Mouse (Mus musculus): Measurements from ENCODE around the gene Ccnc.

Ccnc gene

GRCm38 (mm10) chr4:21727615-21728165 lies at the start of gene Ccnc:
Ccnc (plus strand) TSS chr4:21727701.
- peak; percentile 92 for DNase-seq

DNA sequence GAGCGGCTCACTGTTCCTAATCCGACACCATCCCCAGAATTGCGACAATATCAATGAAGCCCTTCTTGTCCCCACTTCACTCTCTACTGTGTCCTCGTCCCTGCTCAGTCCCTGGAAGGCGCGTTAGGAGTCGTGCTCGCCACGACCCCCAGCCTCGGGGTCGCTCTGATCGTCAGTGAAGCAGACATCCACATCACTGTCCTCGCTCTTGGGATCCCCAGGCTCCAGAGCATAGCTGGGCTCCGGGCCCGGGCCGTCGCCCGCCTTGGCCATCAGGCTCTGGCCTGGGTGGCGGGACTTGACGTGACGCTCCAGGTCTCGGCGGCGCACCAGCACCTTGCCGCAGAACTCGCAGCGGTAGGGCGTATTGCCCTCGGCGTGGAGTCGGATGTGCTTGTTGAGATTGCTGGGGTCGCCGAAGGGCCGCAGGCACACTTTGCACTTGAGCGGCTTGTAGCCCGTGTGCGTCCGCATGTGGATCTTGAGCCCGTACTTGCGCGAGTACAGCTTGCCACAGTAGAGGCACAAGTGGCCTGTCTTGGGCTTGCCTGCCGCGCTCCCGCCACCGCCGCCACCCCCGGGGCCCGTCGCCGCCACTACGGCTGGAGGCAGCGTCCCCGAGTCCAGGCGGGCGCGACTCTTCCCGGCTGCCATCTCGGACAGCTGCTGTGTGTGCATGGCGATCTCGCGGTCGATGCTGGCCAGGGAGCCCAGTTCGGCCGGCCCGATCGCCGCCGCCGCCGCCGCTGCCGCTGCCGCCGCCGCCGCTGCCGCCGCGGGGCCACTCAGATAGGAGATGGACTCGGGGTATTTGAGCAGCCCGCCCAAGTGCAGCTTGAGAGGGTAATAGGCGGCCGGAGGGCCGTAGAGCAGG lies 49.2 kb upstream of the Ccnc start:
- no peak for DNase-seq

GRCm38 (mm10) chr4:21678975-21679623 lies 48.4 kb upstream of the Ccnc start:
- DNase-seq = no peak

- DNase-seq = no peak
Observed at GRCm38 (mm10) chr4:21679624-21680480, 47.6 kb upstream of the Ccnc start.

GRCm38 (mm10) chr4:21680971-21681370 lies 46.5 kb upstream of the Ccnc start:
- no peak for DNase-seq

- no peak for DNase-seq
Observed at GRCm38 (mm10) chr4:21682421-21683150, 44.9 kb upstream of the Ccnc start.

GRCm38 (mm10) chr4:21684341-21684970 lies 43.0 kb upstream of the Ccnc start:
- DNase-seq = no peak

DNA sequence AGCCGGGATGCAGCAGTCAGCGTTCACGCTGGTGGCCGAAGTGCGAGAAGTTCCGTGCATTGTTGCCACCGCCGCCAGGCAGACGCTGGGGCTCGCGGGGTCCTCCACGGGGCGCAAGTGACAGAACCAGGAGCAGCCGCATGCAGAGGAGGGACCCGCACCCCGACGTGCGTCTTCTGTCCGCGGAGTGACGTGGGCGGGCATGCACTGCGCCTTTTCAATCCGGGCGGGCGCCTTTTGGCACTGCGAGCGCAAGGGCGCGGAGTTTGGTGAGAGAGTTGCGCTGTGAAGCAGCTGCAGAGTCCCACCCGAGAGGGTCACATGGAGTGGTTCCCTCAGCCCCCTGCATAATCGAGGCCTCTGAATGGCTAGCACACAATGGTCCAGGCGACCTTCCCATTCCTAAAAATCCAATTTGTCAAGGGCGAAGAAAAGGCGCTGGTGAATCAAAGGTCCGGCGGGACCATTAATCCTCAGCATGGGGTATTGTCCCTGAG lies 41.9 kb upstream of the Ccnc start, which contains the start of gene Prdm13:
Gene Prdm13 (minus strand): TSS at position 369 of the 497 bp plus-strand sequence.
- no peak for DNase-seq

DNA sequence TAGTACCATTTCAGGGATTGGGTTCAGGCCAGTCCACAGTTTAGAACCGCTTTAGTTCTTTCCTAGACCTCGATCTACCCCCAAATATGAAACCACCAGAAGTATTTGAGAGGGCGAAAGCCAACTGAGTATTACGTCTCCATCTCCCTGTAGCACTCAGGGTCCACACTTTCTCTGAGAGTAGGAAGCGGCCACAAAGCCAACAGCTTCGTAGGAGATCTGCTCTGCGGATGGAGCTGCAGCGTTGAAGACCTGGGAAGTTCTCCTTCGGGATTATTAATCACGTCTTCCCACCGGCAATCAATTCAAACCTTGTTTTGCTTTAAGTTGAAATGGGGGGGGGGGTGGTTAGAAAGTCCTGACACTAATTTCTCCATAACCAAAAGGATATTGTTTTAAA lies 41.1 kb upstream of the Ccnc start:
- no peak for DNase-seq

DNA sequence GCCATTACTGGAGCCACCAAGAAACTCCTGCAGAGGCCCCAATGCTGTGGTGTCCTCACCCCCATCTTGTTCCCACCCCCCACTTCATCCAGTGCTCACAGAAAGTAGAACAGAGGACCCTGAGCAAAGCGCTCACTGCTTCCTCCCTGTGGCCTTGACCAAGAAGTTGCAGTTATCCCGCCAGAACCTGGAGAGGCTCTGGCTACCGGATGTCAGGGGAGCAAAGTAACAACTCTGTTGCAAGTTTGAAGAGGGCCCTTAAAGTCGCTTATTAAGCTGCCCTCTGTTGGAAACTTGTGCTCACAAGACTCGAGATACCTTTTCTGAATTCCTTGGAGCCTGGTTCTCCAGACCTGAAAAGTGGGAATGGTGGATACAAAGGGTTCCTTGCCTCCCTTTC lies 40.6 kb upstream of the Ccnc start:
- DNase-seq = no peak

DNA sequence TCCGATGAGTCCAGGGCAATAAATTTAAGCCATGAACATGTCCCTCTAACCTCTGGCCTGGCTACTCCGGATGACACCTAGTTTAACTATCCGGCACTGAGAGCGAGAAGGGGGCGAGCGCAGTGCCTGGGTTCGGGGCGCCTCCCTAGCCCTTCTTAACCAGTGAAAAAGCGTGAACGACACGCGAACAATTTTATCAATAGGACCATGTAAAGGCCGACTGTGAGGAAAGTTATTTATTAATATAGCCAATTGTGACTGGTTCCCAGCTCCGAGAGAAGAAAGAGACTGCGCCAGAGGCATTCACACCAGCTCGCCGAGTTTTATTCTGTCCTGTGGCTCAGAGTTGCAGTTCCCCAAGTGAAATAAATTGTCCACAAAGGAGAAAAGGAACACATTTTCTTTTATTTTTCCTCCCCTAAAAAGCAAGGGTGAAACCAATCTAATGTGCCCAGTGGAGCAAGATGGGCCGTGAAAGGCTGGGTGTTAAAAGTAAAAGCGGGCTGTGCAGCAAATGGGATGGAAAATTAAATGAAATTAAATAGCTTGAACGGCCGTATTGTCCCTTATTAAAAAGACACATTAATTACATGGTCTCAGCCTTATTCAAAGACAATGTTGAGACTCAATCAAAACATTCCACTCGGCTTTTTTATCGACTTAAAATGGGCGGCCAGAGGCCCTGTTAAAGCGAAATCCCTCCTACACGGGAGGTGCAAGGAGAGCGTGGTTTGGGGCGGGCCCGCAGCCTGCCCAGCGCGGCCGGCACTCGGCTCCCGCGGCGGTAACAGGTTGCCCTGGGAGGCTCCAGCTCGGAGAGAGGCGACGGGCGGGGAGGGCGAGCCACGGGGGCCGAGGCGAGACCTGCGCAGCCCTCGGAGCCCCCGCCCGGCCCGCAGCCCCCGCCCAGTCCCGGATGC lies 39.5 kb upstream of the Ccnc start:
- DNase-seq = no peak

GRCm38 (mm10) chr4:21688703-21689200 lies 38.7 kb upstream of the Ccnc start:
- DNase-seq = no peak

DNA sequence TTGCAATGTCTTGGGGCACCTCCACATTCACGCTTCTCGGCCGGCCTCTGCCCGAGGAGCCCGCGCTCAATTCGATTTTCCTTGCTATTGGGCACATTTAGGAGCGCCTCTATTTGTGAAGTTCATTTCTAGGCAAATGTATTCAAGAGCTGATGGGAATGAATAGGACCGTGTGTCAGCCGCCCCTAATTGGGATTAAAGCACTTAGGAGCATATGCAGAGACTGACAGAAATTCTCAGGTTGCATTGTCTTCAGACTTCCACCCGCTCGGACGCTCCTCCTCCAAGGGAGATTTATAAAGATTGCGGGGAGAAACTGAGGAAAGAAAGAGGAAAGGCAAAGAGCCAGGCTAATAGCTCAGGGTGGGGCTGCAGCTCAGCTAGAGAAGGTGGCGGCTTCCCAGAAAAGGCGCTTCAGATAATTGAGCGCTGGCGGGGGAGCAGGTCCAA lies 38.0 kb upstream of the Ccnc start:
- DNase-seq = no peak

GRCm38 (mm10) chr4:21690221-21690620 lies 37.3 kb upstream of the Ccnc start:
- no peak for DNase-seq

DNA sequence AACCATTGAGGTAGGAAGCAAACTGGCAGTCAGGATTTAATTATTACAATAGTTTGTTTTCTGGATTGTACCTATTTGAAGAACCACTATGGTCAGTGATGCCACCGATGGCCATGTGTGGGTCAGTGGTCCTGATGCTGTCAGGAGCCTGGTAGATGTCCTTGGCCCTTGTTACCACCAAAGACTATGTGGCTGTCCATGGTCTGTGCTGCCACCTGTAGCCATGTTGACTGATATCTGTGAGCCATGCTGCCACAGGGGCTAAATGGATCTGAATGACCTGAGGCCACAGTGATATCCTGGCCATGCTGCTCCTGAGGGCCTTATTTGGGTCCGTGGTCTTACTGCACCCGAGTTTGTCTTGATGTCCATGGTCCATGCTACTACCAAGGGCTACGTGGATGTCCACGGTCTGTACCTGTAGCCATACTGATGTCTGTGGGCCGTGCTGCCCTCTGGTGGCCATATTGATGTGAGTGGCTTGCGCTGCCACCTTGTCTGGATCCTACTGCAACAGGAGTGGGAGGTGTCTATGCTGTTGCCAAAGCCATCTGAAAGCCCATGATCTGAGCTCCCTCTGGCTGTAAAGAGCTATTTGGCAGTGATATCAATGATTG lies 31.8 kb upstream of the Ccnc start:
- DNase-seq = peak; percentile 65

DNA sequence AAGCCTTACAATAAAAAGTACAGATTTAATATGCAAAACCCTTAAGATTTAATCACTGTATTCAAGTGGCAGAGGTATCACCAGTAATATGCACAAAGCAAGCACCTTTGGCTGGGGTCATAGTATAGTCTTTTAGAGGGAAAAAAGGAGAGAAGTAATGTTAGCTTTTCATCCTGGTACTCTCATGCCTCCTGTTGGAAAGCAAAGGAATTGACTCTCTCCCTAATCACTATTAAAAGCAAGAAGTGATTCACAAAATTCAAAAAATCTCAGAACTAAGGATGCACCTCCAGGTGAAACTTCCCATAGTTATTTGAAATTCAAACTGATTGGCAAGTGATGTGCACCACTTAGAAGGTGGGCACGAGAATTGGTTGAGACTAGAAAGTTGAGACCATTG lies 22.5 kb upstream of the Ccnc start:
- DNase-seq = no peak

GRCm38 (mm10) chr4:21712147-21712546 lies 15.4 kb upstream of the Ccnc start:
- DNase-seq = peak; percentile 84

- DNase-seq = no peak
Observed at GRCm38 (mm10) chr4:21722752-21723334, 4.7 kb upstream of the Ccnc start.

- peak; percentile 68 for DNase-seq
Observed at GRCm38 (mm10) chr4:21726912-21727614, 438 bp upstream of the Ccnc start.
